Mouse (Mus musculus) adrenal gland, adult 8-10 months (tissue): ENCODE results near the gene Dnaic1. TPM values are rescaled to one million over a fixed set of nuclear protein-coding genes. Genes with fewer than 3 reads are reported as not detected.

ENCODE experiments used
- DNase-seq: peaks from one replicate; pipeline ENCODE4 v3.0.0; 2022
- total RNA-seq, 4 experiments: library from RNA; stranded (reverse); gene quantifications; 2 replicates each; pipeline ENCODE4 v1.2.4; 2022

Gene Dnaic1
- total RNA-seq, 4 experiments from 2014 or later, result 0.49 to 0.94 (median 0.86) TPM; not detected in 1

- no peak for DNase-seq
Measured at GRCm38 (mm10) chr4:41571490-41571889, 1.9 kb downstream of the Dnaic1 start.

- no peak for DNase-seq
Measured at GRCm38 (mm10) chr4:41573492-41573891, 3.9 kb downstream of the Dnaic1 start.

GRCm38 (mm10) chr4:41575914-41576313 is 6.3 kb downstream of the Dnaic1 start:
- DNase-seq, result no peak

GRCm38 (mm10) chr4:41583353-41583752 is 13.8 kb downstream of the Dnaic1 start:
- DNase-seq, result no peak

GRCm38 (mm10) chr4:41602818-41603217 is 33.2 kb downstream of the Dnaic1 start:
- no peak for DNase-seq

- no peak for DNase-seq
Measured at GRCm38 (mm10) chr4:41604476-41605396, 35.2 kb downstream of the Dnaic1 start.

- no peak for DNase-seq
Measured at GRCm38 (mm10) chr4:41606784-41607183, 37.2 kb downstream of the Dnaic1 start.

- DNase-seq, result no peak
Measured at GRCm38 (mm10) chr4:41609681-41610593, 40.4 kb downstream of the Dnaic1 start.

GRCm38 (mm10) chr4:41610594-41610980 is 41.0 kb downstream of the Dnaic1 start:
- DNase-seq, result no peak

- no peak for DNase-seq
Measured at GRCm38 (mm10) chr4:41612166-41612565, 42.6 kb downstream of the Dnaic1 start.

- peak; percentile 42 for DNase-seq
Measured at GRCm38 (mm10) chr4:41614156-41614555, 44.6 kb downstream of the Dnaic1 start.

- no peak for DNase-seq
Measured at GRCm38 (mm10) chr4:41615661-41616599, 46.4 kb downstream of the Dnaic1 start.

GRCm38 (mm10) chr4:41618916-41619746 is 49.6 kb downstream of the Dnaic1 start:
- DNase-seq, result no peak

GRCm38 (mm10) chr4:41622071-41622470 is 52.5 kb downstream of the Dnaic1 start:
- DNase-seq, result no peak

- DNase-seq, result no peak
Measured at GRCm38 (mm10) chr4:41628202-41628927, 58.8 kb downstream of the Dnaic1 start.

GRCm38 (mm10) chr4:41630196-41630595 is 60.6 kb downstream of the Dnaic1 start:
- DNase-seq, result no peak

GRCm38 (mm10) chr4:41631390-41631789 is 61.8 kb downstream of the Dnaic1 start:
- no peak for DNase-seq

- DNase-seq, result no peak
Measured at GRCm38 (mm10) chr4:41633001-41633400, 63.4 kb downstream of the Dnaic1 start.

- no peak for DNase-seq
Measured at GRCm38 (mm10) chr4:41634631-41635030, 65.1 kb downstream of the Dnaic1 start.

GRCm38 (mm10) chr4:41635224-41635623 is 65.6 kb downstream of the Dnaic1 start:
- no peak for DNase-seq
